Mouse (Mus musculus): ENCODE results near the gene Cstb.

Cstb gene

DNA sequence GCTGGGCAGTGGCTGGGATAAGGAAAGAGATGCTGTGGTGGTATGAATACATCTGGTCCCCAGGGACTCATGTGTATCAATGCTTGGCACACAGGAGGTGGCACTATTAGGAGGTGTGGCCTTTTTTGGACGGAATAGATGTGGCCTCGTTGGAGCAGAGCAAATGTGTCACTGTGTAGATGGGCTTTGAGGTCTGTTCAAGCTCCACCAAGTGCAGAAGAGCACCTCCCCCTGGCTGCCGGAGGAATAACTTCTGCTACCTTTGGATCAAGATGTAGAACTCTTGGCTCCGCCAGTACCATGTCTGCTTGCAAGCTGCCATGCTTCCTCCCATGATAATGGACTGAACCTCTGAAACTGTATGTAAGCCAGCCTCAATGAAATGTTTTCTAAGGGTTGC is 36.3 kb downstream of the Cstb start:
- no peak for DNase-seq (ENCODE audit: low spot score)

DNA sequence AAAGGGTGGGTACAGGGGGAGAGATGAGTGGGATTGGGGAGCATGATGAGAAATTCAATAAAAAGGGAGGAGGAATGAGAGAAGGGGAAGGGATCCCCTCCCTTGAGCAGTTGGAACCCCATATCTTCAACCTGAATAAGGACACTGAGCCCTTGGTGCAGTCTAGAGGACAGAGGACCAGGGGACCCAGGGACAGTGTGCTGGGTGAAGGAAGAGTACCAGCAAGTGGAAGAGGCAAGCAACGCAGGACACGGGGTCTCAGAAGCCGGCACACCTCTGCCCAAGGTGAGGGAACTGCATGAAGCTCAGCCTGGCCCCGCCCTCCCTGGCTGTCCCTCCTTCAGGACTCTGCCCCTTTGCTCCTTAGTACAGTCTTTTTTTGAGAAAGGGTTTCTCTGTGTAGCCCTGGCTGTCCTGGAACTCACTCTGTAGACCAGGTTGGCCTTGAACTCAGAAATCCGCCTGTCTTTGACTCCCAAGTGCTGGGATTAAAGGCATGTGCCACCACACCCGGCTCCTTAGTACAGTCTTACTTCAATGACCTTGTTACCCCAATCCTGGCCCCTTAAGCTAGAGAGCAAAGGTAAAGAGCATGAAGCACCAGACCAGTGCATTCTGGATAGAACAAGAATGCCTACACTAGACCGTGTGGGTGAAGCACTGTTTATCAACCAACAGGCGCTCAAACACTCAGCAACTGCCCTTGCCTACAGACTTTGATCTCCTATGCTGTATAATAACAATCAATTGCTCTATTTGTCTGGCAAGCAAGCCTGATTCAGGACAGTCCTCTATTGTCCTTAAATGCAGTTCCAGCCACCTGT is 37.7 kb downstream of the Cstb start:
- no peak for DNase-seq (ENCODE audit: low spot score)

DNA sequence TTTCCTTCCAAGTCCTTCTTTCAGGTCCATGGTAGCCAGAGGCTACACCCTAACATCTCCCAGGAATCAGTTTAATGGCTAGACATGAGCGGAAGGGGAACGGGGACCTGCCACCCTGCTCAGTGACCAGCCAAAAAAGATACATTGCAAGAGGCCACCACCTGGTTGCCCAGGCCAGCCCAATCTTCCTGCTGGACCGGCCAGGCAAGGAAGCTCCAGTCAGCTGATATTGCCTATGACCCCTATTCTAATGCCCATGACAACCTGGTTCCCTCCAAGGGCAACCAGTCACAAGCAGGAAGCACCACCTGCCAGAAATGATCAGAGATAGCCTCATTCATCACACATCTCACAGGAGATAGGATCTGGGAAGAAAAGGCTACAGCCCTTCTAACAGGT is 38.3 kb downstream of the Cstb start:
- no peak for DNase-seq (ENCODE audit: low spot score)

DNA sequence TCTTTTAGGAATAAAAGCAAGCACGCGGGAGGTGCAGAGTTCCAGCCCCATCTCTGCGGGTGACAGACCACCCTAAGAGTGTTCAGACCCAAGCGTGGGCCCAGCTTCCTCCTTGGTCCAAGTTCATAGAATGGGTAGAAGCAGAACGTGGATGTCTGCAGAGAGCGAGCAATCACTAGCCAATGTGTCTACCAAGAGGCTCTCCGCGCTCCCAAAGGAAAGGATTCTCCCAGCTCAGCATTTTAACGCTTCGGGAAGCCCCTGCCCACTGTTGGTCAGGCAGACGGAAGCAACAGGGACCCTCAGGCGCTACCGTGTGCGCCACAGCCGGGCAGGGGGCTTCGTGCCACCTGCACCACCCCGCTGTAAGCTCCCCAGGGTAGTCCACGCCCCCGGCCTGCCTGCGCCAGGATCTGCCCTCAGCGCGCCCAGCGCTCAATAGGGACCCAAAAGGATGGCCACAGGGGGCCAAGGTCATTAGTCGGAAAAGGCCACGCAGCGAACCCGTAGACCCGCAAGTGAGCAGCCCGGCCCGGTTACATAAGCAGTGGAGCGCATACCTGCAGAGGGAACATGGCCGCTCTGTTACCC is 38.8 kb downstream of the Cstb start:
- no peak for DNase-seq (ENCODE audit: low spot score)

DNA sequence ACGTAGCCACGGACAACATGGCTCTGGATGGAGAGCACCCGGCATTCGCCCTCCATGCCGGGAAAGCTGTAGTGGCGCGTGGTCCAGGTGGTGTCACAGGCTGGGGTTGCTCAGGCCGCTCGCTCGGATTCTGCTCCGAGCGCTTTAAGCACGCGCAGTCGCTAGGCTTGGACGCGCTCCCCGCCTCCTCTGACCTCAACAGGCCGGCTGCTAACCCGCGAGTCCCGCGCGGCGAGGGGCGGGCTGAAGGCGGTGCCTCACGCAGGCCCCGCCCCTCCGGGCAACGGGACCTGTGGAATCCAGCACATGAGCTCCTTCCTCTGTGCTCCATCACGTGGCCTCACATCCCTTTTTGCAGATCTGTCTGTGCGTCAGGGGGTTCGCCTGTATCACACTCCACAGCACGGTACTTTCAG is 39.3 kb downstream of the Cstb start, which contains the start of gene Pdxk:
Gene Pdxk, minus strand, starts transcription at position 184 of the 416 bp plus-strand sequence.
- peak; percentile 89 for DNase-seq (ENCODE audit: low spot score)

DNA sequence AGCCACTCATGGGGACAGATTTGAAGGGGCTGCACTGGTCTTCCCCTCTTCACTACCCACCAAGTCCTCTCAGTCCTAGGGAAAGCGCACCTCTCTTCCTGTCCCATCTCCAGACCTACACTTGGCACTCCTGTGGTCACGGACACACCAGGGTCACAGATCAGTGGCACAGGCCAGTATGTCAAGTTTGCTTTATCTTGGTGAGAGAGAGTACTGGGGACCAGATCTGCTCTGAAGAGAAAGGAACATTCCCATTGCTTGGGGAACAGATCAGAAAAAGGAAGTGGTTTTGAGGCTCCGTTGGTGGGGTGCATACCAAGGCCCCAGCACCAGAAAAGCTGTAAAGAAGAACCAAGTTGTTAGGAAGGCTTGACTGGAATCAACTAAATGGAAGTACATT is 40.0 kb downstream of the Cstb start:
- DNase-seq (ENCODE audit: low spot score) = no peak

DNA sequence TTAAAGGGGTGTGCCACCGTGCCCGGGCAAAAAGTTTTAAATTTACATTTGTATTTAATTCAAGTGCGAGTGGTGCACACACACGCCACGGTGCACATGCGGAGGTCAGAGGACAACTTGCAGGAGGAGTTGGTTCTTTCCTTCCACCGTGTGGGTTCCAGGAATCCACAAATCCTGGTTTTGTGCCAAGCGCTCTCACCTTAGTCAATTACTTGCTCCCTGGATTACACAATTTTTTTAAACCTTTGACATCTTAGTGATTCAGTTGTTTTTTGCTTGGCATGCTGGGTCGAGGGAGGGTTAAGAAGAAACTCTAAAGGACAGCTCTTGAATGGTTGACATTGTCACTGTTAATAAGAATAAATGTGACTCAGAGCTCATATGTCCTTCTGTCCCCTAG is 41.2 kb downstream of the Cstb start:
- DNase-seq (ENCODE audit: low spot score) = no peak

DNA sequence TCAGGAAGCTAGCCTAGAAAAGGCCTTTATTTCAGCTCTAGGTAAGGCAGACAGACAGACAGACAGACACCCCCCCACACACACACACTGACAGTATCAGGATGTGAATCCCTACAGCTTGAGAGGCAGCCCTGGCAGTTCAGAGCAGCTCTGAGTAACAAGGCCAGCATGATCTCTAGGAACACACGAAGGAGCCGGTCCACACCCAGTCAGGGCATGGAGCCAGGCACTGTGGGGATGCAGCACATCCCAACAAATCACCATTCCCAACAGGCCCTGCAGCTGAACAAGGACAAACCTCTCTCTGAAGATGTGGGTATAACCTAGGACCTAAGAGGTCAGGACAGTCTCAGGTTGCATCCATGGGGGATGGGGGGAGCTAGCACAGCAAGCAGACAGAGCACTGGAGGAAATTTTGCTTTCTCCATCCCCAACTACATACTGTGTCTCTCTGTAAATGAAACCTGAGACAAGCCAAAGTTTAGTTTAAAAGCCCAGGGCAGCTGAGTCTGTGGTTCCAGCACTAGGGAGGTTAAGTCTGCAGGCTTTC is 42.4 kb downstream of the Cstb start:
- DNase-seq (ENCODE audit: low spot score) = no peak

DNA sequence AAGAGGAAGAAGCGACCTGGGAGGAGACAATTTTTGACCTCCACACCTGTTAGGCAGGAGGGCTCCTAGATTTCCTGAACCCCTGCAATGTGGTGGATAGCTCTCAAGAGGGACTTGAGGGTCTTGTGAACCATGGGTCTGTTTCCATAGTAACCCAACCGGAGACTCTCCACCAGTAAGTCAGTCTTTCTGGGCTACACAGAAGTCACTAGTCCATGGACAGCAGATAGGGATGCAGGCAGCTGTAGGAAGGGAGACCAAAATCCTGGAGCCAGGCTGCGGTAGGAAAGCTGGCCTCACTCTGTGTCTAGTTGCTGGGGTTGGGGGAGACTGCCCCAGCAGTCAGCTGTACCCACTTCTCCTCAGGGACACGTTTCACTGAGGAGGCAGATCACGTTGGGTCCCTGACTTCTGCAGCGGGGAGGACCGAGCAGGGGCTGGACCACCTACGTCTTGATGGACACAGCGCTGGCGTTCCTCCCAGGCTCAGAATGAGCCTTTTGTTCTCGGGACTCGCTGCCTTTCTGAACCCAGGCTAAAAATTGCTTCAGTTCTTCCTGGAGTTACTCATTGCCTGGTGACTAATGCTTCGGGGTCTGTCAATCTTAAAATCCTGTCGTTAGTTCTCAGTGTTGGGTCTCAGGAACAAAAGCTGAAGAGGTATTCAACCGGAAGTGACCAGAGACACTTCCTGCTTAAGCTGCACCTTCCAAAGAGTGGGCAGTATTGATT is 45.3 kb downstream of the Cstb start:
- DNase-seq (ENCODE audit: low spot score) = no peak

DNA sequence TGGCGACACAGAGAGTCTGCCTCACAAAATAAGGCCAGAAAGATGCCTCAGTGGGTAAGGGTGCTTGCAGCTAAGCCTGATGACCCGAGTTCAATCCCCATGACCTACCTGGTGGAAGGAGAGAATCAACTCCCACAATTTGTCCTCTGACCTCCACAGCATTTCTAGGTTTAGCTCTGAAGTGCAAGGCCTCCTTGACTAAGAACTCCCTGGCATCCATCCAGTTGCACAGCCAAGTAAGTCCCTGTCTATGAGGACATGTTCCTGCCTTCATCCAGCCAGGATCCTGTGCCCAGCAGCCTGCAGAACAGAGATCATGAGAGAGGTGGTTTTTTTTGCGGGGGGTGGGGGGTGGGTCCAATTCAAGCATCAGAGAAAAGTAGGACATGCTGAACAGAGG is 46.6 kb downstream of the Cstb start:
- DNase-seq (ENCODE audit: low spot score) = no peak

DNA sequence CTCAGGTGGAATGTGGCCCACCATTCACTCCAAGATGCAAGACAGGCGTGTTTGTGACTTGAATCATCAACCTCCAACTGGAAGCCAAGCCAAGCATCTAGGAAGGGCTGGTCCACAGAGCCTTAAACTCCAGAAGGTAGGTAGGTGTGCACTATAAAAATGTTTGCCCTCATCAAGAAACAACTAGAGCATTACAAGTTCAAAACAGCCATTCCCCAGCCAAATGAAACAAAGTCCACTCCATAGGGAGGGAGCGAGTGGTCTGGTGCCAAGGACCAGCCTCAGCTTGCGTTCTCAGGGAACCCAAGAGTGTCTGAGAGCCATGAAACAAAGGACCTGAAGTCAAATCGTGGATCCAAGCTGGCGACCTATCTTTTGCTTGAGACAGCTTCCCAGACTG is 48.0 kb downstream of the Cstb start:
- DNase-seq (ENCODE audit: low spot score) = no peak

DNA sequence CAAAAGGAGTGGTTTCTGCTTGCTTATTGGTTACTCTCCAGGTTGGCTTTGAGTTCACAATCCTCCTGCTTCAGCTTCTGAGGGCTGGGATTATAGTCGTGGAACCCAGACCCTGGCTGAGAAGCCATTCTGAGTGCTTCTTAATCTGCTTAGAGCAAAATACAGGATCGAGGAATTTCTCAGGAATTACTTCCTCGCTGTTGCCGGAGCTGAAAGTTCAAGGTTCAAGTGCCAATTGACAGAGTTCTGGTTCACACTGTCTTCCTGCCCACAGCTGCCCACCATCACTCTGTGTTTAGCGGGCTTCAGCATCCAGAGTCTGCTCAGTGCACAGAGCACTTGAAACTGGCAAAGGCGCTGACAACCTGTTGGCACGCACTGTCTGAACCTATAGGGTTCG is 49.3 kb downstream of the Cstb start:
- DNase-seq (ENCODE audit: low spot score) = no peak

DNA sequence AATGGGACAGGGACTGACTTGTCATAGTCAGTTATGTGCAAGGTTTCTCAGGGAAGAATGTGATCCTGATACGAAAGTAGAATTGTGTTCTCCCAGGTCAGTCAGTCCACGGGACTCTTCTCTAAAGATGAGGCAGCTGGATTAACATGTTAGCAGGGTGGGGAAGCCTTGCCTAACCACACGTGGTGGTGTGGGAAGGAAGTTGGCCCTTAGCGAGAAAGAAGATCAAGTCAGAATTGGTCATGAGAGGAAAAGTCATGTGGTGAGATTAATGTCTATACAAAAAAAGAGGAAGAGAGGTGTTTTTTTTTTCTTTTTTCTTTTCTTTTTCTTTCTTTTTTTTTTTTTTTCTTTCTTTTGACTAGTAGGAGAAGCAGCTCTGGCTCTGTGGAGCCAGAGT is 51.4 kb downstream of the Cstb start:
- no peak for DNase-seq (ENCODE audit: low spot score)

Data from ovary, postnatal 14 days (tissue).